Mouse (Mus musculus) lung, postnatal 14 days (tissue): ENCODE data around the gene Slc17a5.
A peak's percentile ranks its signal among the peaks of the same experiment; 100 is the strongest.
"Not testable (repeated sequence)": the region's sequence is repeated elsewhere in the genome, so short reads cannot be mapped to it uniquely, and the experiment has no call there.

Source experiments
- DNase-seq: peaks from one replicate; pipeline ENCODE4 v3.0.0; 2021

Slc17a5 gene

GRCm38 (mm10) chr9:78558586-78559214, 29.1 kb downstream of the Slc17a5 start:
- no peak for DNase-seq

GRCm38 (mm10) chr9:78557041-78557440, 30.8 kb downstream of the Slc17a5 start:
- DNase-seq: no peak

- peak; percentile 89 for DNase-seq
Measured at GRCm38 (mm10) chr9:78552984-78553383, 34.9 kb downstream of the Slc17a5 start.

GRCm38 (mm10) chr9:78551761-78552160, 36.1 kb downstream of the Slc17a5 start:
- no peak for DNase-seq

GRCm38 (mm10) chr9:78547742-78548141, 40.1 kb downstream of the Slc17a5 start:
- no peak for DNase-seq

- DNase-seq: no peak
Measured at GRCm38 (mm10) chr9:78546944-78547343, 40.9 kb downstream of the Slc17a5 start.

- DNase-seq: no peak
Measured at GRCm38 (mm10) chr9:78541758-78542157, 46.1 kb downstream of the Slc17a5 start.

- no peak for DNase-seq
Measured at GRCm38 (mm10) chr9:78538421-78538820, 49.4 kb downstream of the Slc17a5 start.

- no peak for DNase-seq
Measured at GRCm38 (mm10) chr9:78537154-78537873, 50.5 kb downstream of the Slc17a5 start.

GRCm38 (mm10) chr9:78534606-78535005, 53.2 kb downstream of the Slc17a5 start:
- no peak for DNase-seq

- DNase-seq: peak; percentile 69
Measured at GRCm38 (mm10) chr9:78533296-78533935, 54.4 kb downstream of the Slc17a5 start.

GRCm38 (mm10) chr9:78532341-78532819, 55.5 kb downstream of the Slc17a5 start:
- peak; percentile 18 for DNase-seq

GRCm38 (mm10) chr9:78531816-78532215, 56.0 kb downstream of the Slc17a5 start:
- no peak for DNase-seq

GRCm38 (mm10) chr9:78527767-78528381, 60.0 kb downstream of the Slc17a5 start:
- DNase-seq: peak; percentile 87

- DNase-seq: peak; percentile 86
Measured at GRCm38 (mm10) chr9:78527301-78527761, 60.5 kb downstream of the Slc17a5 start.

GRCm38 (mm10) chr9:78526206-78526605, 61.6 kb downstream of the Slc17a5 start:
- DNase-seq: no peak

- DNase-seq: no peak
Measured at GRCm38 (mm10) chr9:78525451-78526135, 62.2 kb downstream of the Slc17a5 start.

GRCm38 (mm10) chr9:78521689-78522088, 66.2 kb downstream of the Slc17a5 start:
- DNase-seq: peak; percentile 26

- peak; percentile 49 for DNase-seq
Measured at GRCm38 (mm10) chr9:78520780-78521601, 66.8 kb downstream of the Slc17a5 start.

GRCm38 (mm10) chr9:78520127-78520779, 67.6 kb downstream of the Slc17a5 start:
- DNase-seq: peak; percentile 37

GRCm38 (mm10) chr9:78517237-78517636, 70.6 kb downstream of the Slc17a5 start:
- not testable (repeated sequence) for DNase-seq
